Mouse (Mus musculus) cerebellum, adult 11 months (tissue): ENCODE measurements around the gene AC161166.1.

Experiments used
- DNase-seq: peaks from one replicate; pipeline ENCODE4 v3.0.0; 2022

The AC161166.1 gene

DNA sequence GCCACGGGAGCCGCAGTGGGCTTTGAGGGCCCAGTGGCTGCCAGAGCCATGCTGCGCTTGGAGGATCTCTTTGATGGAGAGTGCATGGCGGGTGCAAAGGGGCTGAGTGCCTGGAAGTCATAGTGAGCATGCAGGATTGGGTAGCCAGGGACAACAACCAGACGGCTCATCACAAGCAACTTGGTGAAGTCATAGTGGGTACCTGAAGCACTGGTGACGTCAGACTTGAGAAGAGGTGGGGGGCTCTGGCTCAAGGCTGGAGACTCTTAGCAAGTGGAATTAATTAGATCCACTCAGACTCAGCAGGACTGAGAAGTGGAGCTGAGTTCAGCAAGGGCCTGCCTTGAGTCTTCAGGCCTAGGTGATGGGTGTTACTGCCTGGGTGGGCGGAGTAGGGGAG lies at the start of gene AC161166.1:
TSS of gene AC161166.1 (minus strand) at position 101 of the 400 bp plus-strand sequence.
- DNase-seq, result no peak

DNA sequence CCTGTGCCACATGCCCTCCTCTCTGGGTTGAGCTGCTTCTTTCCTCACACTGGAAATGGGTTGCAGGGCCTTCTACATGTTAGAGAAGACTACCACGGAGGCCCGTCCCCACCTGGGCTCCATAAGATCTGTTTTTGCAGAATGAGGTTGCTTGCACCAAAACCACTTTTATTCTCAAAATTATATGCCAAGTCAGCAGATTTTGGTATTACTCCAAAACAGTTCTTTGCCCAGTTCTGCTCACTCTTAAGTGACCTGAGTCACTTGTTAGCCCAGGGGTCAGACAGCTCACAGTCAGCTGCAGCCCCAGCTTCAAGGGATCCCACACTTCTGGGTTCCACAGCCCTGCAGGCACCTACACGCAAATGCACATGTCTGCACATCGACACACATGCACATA lies 49.2 kb upstream of the AC161166.1 start:
- DNase-seq, result no peak

DNA sequence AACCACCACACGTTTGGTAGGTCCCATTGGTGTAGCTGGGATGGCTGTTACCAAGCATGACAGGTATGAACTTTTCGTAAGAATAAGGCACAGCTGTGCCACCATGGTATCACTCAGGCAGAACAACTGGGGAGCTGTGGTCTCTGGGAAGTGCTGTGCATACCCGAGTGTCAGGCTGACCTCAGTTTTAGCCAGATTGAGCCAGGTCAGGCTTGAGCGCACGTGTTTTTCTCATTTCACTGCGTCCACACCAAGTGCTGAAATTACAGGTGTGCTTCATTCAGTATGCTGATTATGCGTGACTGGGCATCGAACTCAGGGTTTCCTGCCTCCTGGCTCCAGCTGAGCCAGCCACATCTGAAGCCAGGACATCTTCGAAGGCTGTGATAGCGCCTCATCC lies 43.5 kb upstream of the AC161166.1 start:
- no peak for DNase-seq

- DNase-seq, result no peak
These were observed 39.9 kb upstream of the AC161166.1 start for GRCm38 (mm10) chr7:24551985-24552759.

- DNase-seq, result no peak
These were observed 35.3 kb upstream of the AC161166.1 start for GRCm38 (mm10) chr7:24547534-24548036.

DNA sequence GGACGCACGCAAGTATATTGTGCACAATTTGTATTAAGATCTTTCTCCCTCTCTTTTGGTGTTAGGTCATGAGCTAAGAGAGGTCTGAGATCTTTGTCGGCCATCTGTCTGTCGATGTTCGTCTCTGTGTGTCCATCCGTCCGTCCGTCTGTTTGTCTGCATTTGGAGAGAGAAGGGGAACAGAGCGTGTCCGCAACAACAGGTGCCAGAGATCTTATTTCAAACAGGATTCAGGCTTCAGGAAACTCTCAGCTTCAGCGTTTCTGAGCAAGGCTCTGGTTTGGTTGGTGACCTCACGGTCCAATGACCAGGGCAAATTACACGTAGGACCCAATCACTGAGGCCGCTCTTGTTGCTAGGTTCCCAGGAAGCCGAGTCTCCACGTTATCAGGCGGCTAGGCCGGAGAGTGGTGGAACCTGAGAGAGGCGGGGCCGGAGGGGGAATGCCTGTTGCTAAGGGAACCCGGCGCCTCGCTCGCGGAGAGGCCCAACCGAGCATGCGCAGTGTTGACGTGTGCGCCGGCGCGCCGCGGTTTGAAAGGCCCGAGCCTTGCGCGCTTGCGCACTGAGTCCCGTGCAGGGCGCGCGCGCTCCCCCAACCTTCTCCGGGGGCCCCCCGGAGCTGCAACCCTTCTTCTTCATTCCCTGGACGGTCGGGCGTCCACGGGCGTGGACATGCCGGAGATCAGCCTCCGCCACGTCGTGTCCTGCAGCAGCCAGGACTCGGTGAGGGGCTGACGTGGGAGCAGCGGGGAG lies 34.6 kb upstream of the AC161166.1 start:
- peak; percentile 99 for DNase-seq

GRCm38 (mm10) chr7:24546068-24546614 lies 33.9 kb upstream of the AC161166.1 start, which contains the start of the genes Pinlyp and Xrcc1:
Gene Pinlyp (minus strand): TSS chr7:24546118.
Gene Xrcc1 (plus strand): TSS chr7:24546289.
- DNase-seq, result no peak

- no peak for DNase-seq
These were observed 32.3 kb upstream of the AC161166.1 start for GRCm38 (mm10) chr7:24544506-24544905.

DNA sequence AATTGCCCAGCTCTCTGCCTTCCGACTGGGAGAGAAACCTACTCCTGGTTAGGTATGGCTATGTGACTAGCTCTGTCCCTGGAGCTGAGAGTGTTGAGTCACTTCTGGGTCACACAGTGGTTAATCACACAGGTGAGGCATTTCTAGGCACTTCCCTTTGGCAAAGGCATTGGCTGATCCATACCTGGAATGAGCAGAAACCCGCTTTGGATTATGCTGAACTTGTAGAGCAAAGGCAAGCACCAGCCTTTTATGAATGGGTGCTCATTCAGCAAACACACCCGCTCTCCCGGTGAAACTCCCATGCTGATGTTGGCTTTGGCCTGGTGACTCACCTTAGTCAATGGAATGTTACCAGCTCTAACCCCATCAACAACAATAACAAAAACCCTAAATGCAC lies 27.4 kb upstream of the AC161166.1 start:
- DNase-seq, result no peak

- no peak for DNase-seq
These were observed 26.4 kb upstream of the AC161166.1 start for GRCm38 (mm10) chr7:24538701-24539100.

DNA sequence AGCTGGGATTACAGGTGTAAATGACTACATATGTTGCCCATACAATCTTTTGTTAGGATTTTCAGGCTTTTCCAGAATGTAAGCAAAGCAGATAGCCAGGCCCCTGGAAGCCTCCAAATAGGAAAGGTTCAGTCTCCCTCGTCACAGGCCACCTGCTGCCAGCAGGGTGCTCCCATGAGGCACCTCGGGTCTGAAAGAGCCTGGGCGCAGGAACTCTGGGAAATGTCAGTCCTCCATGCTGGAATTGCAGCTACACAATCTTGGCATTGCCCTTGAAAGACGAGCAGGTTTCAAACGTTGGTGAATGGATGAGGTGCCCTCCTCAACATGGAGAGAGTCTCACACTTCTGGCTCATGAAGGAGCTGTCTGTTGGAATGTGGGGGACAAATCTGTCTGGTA lies 25.9 kb upstream of the AC161166.1 start:
- no peak for DNase-seq

DNA sequence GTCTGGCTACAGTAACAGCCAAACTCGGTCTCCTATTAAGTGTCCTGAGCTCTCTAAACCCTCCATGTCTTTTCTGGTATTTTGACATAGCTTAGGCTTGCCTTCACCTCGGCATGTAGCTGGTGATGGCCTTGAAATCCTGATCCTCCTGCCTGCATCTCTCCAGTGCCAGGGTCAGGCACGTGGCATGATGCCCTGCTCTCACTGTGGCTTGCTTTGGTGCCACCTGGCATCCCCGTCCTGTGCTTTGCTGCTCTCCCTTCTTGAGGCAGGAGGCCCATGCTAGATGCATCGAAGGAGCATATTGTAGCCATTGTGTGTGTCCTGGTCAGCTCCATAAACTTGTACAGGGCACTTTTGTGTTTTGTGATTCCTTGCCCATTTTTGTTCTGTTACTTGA lies 25.3 kb upstream of the AC161166.1 start:
- DNase-seq, result peak; percentile 70

DNA sequence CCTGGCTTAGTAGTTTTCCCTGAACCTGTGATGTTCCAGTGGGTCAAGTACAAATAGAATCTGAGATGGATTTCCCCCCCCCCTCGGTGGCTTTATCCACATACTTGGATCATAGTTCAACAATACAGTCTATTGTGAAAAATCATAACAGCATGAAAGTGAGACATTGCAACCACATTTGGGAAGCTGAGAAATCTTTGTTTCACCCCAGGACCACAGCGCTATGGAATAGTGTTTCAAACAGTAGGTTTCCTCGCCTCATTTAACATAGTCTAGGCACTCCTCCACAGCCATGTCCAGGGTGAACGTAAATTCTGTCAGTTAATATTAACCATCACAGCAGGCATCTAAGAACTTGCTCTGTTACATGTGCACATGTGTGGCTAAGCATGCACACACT lies 24.8 kb upstream of the AC161166.1 start:
- no peak for DNase-seq

- DNase-seq, result no peak
These were observed 22.0 kb upstream of the AC161166.1 start for GRCm38 (mm10) chr7:24534301-24534700.

GRCm38 (mm10) chr7:24533806-24534205 lies 21.6 kb upstream of the AC161166.1 start:
- DNase-seq, result no peak

GRCm38 (mm10) chr7:24533031-24533571 lies 20.8 kb upstream of the AC161166.1 start:
- DNase-seq, result no peak

- peak; percentile 74 for DNase-seq
These were observed 19.1 kb upstream of the AC161166.1 start for GRCm38 (mm10) chr7:24531211-24531971.

DNA sequence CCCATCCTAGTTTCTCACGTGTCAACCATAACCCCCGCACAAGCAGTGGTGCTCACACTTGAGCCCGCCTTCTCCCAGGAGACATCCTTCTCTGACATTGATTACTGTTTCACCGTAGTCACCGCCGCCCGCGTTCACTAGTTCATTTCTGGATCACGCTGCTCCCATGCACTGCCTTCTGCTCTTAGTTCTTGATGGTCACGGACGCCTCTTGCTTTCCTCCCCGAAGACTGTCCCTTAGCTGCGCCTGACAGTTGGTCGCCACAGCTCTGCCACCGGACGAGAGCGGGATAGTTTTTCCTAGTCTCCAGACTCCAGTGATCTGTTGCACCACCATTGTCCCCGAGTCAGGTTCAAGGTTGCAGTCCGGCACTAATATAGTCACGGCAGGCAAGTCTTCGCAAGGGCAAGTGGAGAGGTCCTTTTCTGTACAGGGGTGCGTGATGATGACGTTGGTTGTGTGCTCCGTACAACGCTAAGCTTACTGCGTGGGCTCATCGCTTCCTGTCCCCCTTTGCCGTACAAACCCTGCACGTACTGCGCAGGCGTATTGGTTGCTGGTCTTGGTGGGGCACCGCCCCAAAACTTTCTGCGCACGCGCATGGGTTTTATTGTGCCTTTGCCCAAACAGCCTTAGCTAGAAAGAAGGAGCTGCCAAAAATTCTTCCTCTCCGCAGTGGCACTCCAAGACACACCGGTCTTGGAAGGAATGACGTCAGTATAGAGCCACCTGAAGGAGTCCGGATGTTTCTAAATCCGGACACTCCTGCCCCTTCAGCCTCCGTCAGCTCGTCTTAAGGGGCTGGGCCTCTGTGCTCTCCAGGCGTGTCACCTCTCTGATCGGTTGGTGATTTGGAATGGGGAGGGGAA lies 18.0 kb upstream of the AC161166.1 start, which contains the start of gene Irgq:
TSS of gene Irgq (plus strand) at position 628 of the 870 bp plus-strand sequence.
- peak; percentile 99 for DNase-seq

GRCm38 (mm10) chr7:24529580-24529979 lies 17.3 kb upstream of the AC161166.1 start:
- no peak for DNase-seq

GRCm38 (mm10) chr7:24528861-24529260 lies 16.6 kb upstream of the AC161166.1 start:
- DNase-seq, result no peak

DNA sequence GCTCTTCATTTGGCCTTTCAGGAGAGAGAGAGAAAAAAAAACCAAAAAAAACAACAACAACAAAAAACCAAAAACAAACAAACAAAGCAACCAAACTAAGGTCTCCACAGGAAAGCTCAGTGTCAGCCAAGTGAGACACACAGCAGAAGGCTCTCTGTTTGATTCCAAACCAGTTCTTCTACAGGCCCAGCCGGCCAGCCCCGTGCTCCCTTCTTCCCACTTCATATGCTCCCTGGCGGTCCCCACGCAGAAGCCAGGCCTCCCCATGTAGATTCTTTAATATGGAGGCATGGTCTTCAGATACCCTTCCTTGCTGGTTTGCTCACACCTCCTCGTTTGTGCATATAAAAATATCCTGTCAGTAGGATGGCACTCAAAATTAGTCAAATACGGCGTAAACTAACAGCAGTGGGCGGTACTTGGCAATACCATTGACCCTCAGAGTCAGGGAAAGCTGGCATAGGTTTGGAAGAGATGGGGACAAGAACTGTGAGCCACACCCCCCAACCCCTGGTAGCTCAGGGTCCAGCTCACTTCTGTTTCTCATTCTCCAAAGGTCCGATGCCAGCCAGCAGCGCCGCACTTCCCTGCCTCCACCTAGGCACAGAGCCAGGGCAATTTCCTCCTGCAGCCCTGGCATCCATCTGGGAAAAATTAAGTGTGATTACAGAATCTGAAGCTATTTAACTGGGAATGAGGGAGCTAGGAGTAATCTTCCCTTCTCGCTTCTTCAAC lies 13.6 kb upstream of the AC161166.1 start:
- peak; percentile 68 for DNase-seq
